Mouse (Mus musculus): ENCODE measurements around the gene Cpsf2.

Gene Cpsf2

DNA sequence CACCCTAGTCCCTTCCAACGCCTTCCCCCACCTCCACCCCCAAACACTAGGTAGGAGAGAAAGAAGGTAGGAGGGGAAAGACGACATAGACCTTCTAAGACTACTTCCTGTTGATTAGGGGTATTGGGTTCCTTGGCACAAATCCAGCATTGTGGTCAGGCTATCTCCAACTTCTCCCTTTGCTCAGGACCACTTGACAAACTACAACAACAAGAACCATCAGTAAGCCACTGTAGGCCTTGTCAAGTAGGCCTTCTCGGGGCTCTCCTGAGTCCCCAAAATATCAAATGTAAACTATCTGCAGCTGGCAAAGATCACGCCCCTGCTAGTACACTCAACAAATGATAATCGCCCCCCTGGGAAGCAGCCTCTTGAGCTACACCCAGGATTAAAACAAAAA is 4.5 kb downstream of the Cpsf2 start:
- DNase-seq (ENCODE audit: low read depth): no peak

DNA sequence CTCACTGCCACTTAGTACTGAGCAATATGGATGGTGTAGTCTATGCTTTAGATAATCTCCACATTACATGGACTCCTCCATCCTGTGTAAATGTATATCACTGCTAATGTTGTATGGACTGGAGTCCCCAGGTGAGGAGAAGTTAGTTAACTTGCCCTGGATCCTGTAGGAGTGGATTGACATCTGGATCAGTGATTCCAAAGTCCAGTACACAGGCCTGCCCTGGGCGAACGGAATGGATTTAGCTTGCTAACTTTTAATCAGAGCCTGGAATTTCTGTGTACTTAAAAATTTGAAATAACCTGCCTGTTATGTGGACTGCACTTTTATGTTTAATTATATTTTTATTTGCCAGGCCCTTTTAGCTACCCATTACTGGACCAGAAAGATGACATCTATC is 5.8 kb downstream of the Cpsf2 start:
- DNase-seq (ENCODE audit: low read depth): no peak

DNA sequence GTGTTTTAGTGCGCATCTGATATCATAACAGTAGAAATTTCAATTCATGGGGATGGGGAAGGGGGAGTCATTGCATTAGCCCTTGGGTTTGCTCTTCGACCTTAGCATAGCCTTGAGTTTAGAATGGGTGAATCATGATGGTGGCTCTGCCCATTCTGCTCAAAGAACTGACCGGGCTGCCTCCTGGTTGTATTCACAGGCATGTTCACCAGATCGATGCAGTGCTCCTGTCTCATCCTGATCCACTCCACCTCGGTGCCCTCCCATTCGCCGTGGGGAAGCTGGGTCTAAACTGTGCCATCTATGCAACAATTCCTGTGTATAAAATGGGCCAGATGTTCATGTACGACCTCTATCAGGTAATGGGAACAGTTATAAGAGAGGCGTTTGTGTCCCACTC is 7.2 kb downstream of the Cpsf2 start:
- no peak for DNase-seq (ENCODE audit: low read depth)

DNA sequence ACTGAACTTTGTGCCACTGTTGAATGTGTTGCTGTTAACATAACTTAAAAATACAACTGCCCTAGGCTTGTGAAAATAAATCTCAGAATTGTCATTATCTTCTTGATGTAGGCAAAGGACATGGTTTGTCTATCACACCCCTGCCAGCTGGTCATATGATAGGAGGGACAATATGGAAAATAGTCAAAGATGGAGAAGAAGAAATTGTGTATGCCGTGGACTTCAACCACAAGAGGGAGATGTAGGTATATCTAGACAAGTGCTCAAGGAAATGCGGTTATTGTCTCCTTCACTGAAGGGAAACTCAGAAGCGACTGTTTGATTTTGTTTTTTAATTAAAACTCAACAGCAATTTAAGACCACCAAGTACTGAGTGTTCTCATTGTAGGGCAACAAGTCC is 9.3 kb downstream of the Cpsf2 start:
- peak; percentile 22 for DNase-seq (ENCODE audit: low read depth)

DNA sequence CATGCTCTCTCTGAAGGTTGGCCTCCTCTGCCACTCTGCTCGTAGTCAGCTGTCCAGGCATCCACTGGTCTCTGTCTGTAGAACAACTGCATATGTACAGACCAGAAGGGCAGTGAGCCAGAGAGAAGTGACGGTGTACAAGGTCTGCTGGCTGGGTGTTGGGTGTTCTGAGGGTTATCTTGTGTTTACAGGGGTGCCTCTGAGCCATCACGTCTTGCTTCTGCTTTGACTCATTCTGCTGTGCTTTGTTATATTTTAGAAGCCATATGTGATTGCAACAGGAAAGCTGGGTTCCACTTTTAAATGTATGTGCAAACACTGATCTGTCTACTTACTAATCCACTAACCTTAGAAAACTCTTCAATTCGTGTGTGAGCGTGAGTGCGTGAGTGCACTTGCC is 11.9 kb downstream of the Cpsf2 start:
- no peak for DNase-seq (ENCODE audit: low read depth)

DNA sequence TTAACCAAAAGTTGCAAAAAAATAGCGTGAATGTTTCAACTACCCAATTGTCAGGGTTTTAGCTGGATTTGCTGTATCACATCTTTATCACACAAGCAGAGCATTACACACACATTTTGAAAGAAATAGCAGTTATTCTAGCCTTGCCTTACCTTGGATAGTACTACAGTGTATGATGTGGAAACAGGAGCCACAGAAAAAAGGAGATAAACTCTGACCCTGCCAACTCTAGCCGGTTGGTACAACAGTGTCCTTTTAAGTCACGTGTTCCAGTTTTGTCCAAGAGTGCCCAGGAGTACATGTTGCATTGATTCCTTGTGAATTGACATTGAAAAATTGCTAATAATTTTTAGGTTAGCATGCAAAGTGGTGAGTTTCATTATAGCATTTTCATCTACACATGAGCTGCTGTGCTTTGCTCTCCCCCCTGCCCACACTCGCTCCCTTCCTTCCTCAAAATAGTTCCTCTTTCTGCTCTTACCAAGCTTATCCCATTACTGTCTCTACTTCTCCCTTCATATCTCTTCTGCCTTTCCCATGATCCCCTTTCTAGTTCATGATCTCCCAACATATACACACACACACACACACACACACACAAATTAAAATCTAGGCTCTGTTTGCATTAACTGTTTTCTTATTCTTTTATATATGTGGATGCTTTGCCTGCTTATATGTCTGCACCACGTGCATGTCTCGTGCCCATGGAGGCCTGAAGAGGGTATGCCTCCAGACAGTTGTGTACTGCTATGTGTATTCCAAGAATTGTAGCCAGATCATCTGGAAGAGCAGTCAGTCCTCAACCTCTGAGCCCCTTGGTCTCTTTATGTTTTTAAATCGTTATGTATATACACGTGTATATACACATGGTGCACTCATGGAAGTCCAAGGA is 19.0 kb downstream of the Cpsf2 start:
- no peak for DNase-seq (ENCODE audit: low read depth)

DNA sequence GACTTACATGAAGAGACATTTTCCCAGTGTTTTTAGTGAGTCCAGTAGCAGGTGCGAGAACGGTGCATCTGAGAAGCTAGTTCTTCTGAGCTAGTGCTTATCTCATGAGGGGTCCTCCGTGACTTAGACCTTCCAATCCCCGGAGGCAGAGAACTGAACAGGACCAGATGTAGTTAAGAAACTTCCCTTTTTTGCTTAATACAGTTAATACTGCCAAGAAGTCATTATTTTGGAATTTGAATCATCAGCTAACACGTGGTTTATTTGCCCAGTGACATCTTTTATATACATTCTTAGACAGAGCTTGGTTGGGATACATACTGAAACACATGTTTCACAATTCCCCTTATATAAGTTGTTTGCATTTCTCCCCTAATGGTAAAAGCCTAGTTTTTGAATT is 23.1 kb downstream of the Cpsf2 start:
- no peak for DNase-seq (ENCODE audit: low read depth)

DNA sequence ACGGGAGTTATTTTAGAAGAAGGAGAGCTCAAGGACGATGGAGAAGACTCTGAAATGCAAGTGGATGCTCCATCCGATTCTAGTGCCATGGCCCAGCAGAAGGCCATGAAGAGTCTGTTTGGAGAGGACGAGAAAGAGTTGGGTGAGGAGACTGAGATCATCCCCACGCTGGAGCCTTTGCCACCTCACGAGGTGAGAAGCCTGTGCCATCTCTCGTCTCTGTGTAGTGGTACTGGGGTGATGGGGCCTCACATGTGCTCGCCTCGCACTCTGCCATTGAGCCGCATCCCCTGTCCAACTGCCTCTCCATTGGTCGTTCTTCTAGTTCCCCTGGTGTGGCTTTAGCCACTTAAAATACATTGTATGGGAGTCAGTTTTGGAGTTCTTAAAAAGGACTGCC is 25.0 kb downstream of the Cpsf2 start:
- DNase-seq (ENCODE audit: low read depth): no peak

DNA sequence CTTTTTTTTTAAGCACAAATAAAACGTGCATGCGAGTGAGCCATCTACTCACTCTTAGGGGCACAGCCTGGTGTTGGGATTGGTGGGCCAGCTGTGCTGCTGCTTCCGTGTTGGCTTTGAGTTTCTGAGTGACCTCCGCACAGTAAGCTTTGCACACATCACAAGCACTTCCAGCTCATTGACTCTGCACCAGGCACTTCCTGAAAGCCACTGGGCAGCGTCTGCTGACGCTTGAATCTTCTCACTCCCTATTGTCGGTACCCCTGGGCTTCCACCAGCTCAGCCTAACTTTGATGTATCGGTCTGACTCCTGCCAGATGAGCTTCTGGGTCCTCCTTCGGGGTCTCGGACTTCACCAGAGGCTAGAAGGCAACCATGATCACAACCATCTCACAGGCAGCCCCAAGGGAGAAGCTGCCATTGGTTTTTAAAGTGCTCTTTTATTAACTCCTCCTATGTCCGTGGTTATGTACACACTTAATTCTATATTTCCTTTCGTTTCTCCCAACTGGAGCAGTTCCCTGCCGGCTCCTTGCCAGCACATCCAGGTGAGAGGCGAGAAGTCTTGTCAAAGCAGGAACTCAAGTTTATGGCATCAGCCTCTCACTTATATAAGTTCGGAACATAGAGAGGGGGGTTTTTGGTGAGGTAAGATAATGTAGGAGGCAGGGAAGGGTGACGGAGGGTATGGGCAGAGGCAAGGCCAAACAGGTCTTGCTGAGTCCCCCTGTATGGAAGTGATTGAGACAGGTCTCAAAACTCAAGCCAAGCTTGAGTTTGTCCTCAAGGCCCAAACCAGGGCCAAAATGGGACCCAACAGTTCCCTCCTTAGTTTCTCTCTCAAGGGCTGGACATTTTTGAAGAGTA is 32.6 kb downstream of the Cpsf2 start:
- DNase-seq (ENCODE audit: low read depth): no peak

DNA sequence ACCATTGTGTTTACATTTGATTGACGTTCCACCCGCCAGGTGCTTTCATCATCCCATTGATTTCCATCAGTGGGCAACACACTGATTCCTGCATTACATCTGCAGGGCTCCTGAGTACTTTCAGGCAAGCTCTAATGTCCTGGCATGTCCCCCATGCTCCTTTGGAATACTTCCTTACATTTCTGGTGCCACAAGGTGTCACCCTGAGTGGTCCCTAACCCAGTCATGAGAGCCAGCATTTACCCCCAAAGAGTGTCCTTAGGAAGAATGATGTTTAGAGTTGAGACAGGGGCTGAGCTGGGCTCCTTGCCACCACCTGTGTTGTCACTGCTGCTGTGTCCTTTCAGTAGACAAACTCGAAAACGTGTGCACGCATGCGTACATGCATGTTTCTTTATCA is 33.8 kb downstream of the Cpsf2 start:
- DNase-seq (ENCODE audit: low read depth): no peak

DNA sequence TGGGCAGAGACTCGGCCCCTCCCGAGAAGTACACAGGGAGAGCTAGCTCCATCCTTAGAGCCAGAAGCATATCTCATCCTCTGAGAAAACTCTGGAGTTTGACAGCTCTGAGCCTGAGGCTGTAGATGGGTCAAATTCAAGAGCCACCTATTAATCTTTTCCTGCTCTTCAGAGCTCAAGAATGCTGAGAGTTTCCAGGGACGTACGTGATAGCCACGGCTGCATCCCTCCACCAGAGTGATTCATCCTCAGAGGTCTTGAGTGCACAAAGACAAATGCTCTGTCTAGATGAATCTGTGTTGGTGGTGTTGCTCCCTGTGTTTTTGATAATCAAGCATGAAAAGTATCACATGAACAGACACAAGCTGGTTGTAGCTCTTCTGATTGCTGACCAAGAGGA is 38.6 kb downstream of the Cpsf2 start:
- no peak for DNase-seq (ENCODE audit: low read depth)

DNA sequence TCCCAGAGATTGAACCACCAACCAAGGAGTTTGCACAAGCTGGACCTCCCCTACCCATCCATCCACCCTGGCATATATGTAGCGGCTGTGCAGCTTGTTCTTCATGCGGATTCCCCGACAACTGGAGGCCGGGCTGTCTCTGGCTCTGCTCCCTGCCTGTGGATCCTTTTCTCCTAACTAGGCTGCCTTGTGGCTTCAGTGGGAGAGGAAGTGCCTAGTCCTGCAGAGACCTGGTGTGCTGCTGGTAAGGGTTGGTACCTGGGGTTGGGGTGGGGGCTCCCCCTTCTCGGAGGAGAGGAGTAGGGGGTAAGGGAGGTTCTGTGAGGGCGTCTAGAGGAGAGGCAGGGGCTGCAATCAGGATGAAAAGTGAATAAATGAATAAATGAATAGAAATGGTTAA is 39.3 kb downstream of the Cpsf2 start:
- DNase-seq (ENCODE audit: low read depth): no peak

DNA sequence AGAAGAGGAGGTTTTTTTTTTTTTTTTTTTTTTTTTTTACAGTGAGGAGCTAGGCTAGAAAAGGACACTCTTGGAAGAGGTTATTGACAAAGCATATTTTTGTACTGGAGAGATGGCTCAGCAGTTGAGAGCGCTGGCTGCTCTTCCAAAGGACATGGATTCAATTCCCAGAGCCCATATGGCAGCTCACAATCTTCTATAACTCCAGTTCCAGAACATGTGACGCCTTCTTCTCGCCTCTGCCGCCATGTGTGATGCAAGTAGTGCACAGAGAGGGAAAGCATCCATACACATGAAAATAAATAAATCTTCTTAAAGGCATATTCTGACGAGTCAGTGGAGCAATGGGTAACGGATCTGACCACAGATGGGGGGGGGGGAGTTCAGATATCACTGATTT is 46.1 kb downstream of the Cpsf2 start:
- DNase-seq (ENCODE audit: low read depth): no peak

DNA sequence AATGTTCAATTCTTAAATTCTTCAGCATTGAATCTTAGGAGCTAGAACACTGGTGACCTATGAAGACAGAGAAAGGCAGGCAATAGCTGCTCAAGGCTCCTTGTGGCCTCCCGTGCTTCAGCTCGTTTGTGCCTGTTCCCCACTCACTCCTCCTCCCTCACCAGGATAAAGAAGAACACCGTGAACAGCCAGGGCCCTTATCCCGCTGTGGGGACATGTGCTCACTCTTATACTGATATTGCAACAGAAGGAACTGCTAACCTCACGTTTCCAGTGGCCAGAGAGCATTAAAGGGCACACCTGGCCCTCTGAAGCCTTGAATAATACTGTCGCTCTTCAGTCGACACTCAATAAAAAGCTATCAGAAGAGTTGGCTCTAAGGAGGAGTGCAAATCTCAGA is 53.4 kb downstream of the Cpsf2 start:
- no peak for DNase-seq (ENCODE audit: low read depth)

DNA sequence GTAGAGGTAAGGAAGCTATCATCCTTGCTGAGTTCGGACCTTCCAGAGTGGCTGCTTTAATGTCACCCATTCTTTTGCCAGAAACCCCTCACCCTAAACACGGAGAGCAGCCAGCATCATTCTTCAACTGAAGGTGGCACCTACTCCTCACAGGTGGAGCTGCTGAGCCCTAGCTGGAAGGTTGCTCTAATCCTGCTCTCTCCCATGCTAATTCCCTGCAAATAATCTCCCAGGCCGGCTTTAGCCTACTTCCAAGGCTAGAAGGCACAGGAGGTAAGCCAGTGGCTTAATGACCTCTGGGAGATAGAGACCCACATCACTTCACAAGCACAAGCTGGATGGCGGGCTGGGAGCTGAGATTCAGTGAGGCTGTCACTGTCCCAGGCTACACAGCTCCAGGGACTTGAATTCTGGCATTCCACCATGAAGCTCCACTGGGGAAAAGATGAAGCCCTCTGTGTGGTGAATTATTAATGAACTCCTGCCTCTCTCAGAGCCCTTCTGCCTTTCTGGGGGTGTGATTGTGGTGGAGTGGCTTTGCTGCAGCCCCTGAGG is 54.2 kb downstream of the Cpsf2 start:
- no peak for DNase-seq (ENCODE audit: low read depth)

DNA sequence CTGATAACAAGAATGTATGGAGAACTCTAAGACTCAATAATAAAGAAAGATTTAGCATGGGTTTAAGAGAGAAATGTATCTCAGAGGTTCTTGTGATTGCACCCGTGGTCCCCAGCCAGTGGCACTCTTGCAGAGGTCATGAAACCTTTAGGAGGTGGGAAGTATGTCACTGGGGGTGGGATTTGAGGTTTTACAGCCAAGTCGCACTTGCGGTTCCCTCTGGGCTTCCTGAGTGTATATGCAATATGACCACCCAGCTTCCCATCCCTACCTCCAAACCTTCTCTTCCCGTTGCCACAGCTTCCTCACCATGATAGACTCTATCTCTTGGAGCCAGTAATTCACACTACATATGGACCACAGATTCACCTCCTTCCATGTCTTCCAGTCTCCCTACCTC is 59.1 kb downstream of the Cpsf2 start:
- no peak for DNase-seq (ENCODE audit: low read depth)

DNA sequence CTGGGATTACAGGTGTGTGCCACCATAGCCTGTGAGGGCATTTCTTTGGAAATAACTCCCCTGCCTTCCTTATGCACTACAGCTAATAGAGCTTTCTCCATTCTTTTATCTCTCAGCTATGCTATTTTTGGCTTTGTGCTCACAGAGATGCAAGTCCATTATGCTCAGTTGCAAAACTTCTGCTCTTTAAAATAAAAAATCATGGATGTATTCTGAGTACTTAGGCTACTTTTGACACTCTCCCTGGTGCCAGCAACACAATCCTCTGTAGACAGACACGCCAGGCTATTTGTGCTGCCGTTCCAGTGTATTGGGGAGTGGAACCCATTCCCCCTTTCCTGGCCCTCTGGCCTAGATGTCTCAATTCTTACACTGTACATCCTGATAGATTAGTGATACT is 64.1 kb downstream of the Cpsf2 start:
- DNase-seq (ENCODE audit: low read depth): no peak

DNA sequence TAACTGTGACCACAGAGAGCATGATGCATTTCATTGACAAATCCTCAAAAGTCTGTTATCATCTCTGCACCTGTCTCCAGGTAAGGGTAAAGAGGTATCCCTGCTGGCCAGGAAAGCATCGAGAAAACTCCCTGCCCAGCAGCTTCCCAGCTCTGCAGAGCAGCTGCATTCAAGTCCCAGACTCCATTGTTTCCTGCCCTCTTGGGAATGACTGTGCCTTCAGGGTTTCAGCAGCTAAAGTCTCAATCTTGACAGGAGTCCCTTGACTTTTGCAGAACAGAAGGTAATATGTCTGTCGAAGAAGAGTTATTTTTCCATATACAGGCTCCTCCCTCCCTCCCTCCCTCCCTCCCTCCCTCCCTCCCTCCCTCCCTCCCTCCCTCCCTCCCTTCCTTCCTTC is 65.9 kb downstream of the Cpsf2 start:
- no peak for DNase-seq (ENCODE audit: low read depth)

DNA sequence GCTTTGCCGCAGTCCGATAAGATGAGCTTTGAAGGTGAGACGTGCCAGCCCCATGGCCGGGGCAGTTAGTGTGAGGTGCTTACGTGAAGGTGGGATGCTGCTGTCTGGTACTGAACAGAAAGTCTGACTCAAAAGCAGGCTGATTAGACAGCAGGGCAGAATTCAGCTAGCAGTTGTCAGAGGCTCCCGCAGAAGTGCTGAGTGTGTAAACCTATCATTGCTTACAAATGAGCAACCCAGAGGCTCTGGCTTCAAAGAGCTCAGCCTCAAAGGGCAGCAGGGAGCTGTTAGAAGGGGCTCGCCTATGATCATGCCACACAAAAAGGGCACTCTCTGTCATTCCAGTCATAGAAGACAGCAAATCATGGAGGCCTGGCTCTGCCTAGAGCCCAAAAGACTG is 66.5 kb downstream of the Cpsf2 start:
- no peak for DNase-seq (ENCODE audit: low read depth)

DNA sequence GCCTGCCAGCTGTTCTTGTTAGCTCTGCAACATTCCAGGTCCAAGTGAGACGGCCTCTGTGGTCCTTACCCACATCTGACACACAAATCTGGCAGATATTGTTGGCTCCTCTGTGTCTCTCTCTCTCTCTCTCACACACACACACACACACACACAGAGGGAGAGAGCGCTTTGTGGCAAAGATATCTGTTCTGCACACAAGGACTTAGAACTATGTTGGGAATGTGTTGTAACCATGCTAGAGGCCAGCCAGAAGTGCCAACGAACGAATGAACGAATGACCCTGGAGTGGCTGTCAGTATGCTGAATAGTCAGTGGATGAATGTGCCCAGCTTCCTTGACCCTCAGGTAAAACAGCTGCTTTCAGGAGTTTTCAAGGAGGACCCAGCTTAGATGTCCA is 68.1 kb downstream of the Cpsf2 start:
- DNase-seq (ENCODE audit: low read depth): no peak

DNA sequence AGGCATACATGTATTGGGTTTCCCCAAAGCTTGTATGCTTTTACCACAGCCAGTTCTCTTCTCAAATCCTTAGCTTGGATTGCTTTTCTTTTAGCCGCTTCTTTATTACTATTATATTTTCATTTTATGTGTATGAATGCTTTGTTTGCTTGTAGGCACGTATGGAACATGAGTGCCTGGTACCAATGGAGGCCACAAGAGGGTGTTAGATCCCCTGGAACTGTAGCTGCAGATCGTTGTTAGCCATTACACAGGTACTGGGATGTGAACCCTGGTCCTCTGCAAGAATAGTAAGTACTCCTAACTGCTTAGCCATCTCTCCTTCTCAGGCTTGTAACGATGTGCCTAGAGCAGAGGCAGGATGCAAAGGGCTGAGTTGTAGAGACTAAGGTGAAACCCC is 78.4 kb downstream of the Cpsf2 start:
- no peak for DNase-seq (ENCODE audit: low read depth)

DNA sequence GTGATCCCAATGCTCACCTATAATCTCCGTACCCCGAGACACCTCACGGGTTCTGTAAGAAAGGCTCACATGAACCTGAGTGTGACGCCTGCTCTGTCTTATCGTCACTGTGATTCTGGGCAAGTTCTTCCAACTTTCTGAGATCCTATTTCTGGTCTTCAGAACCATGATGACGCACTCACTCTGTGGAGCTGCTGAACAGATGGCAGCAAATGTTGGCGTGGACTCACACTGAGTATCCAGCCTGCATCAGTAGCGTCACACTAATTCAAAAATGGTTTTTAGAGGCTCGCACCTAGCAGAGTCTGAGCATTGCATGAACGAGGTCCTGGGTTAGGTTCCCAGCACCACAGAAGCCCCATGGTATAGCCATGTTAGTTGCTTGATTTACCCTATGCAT is 80.0 kb downstream of the Cpsf2 start:
- no peak for DNase-seq (ENCODE audit: low read depth)

Measured in c-Kit-positive CD71-positive TER-119-negative erythroid progenitor cells, embryonic 14.5 days (primary cell).